Mouse (Mus musculus) heart, postnatal 0 days (tissue): ENCODE results near the gene Upk1b.

Source experiments
- CTCF ChIP-seq: IDR thresholded peaks from 2 replicates; pipeline ENCODE4 v1.5.1; 2016; ENCODE audit warnings: antibody characterized with exemption, control low read depth, low read depth
- EP300 ChIP-seq: IDR thresholded peaks from 2 replicates; pipeline ENCODE4 v1.6.1; 2016; ENCODE audit warnings: antibody characterized with exemption, low read depth

DNA sequence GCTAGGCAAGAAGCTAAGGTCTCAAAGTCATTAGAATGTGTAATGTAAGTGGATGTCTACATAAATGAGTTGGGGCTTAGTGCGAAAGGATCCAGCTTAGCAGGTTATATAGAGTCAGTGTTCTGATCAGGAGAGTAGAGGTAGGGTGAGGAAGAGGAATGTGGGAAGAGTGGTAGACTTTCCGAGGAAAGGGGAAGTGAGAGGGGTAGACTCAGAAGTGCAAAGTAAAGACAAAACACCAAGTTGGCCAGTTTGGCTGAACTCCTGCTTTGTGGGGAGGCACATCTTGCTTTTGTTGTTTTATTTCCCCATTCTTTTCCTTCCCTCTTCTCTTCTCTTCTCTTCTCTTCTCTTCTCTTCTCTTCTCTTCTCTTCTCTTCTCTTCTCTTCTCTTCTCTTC lies 11.1 kb downstream of the Upk1b start:
- TF ChIP-seq CTCF: no peak
- no peak for TF ChIP-seq EP300
